In genomic region chr15:78531901-78532469, GRCm38 (mm10) we compare ENCODE assay signal across 8 mouse cellular contexts. TPM values are rescaled to one million over a fixed set of nuclear protein-coding genes. Genes with fewer than 3 reads are reported as not detected.
DNase-seq lines count a peak whose midpoint lies in the region; ATAC-seq and TF ChIP-seq lines count a peak whose summit lies in the region.

No protein-coding gene starts in this region.

- H3K4me3 ChIP-seq in cortical plate, adult 2 months (ENCODE audit: insufficient read depth, low read length) = peak overlapping the region; percentile 3; the same call in 1 of the 2 replicates
- H3K4me3 ChIP-seq in megakaryocyte, embryonic 14.5 days (replicated peaks) = peak overlapping the region; percentile 89

- peaks cover 7% of the 10 kb centered on the region for H3K36me3 ChIP-seq in megakaryocyte, embryonic 14.5 days (replicated peaks; ENCODE audit: low read length)

- peak overlapping the region; percentile 5; the same call in 1 of the 2 replicates for H3K27ac ChIP-seq in cortical plate, adult 2 months (ENCODE audit: insufficient read depth, low read length)

- ATAC-seq in activated CD4-positive, CD25-positive, alpha-beta regulatory T cell, adult 4 months = peak; percentile 73

- H3K4me1 ChIP-seq in cortical plate, adult 2 months (ENCODE audit: control insufficient read depth, insufficient read depth, low read length) = peaks cover 4% of the 10 kb centered on the region
- H3K4me1 ChIP-seq in megakaryocyte, embryonic 14.5 days = peaks cover 61% of the 10 kb centered on the region

- no peak for TF ChIP-seq POLR2A in cortical plate, adult 2 months (IDR thresholded peaks at IDR 0.05; ENCODE audit: extremely low read depth, insufficient read depth, low read length)

- TF ChIP-seq CTCF in cortical plate, adult 2 months (IDR thresholded peaks at IDR 0.05; ENCODE audit: extremely low read depth, insufficient read depth, low read length) = peak; percentile 96

- DNase-seq in gastrocnemius, adult 8-10 months (ENCODE audit: low spot score in 2 of 2) = peak; percentile 97
- peak; percentile 98 for DNase-seq in hindlimb bud, embryonic 11.5 days (ENCODE audit: extremely low spot score, low read depth, low spot score)
- DNase-seq in left cerebral cortex, adult 8-10 months (ENCODE audit: low spot score in 2 of 2) = peak; percentile 98 to 99
- peak; percentile 99 for DNase-seq in right cerebral cortex, postnatal 10 days (ENCODE audit: low spot score in 2 of 2)
- peak; percentile 99 for DNase-seq in urinary bladder, postnatal 25 days (ENCODE audit: low spot score)

- H3K27me3 ChIP-seq in megakaryocyte, embryonic 14.5 days (replicated peaks) = peaks cover 35% of the 10 kb centered on the region

- no peaks in the 10 kb centered on the region for H3K9me3 ChIP-seq in megakaryocyte, embryonic 14.5 days

RNA-seq across cellular contexts. Expression of gene C1qtnf6, which starts 0.8 kb away (rescaled TPM):
- 10 to 100 TPM; 15.5 to 15.9 TPM for polyA plus RNA-seq in activated CD4-positive, CD25-positive, alpha-beta regulatory T cell, adult 4 months (2017; shearing (Covaris generic))
- polyA plus RNA-seq in cortical plate, adult 2 months (2012; rRNA removed) = 3.6 and 3.9 TPM in 2 replicates
- 1 to 10 TPM in 3 of 4 experiments, under 1 TPM in 1; 0.82 to 2.9 (median 1.6) TPM for total RNA-seq in gastrocnemius, adult 8-10 months (2022)
- 1 to 10 TPM; 1.7 to 4.0 (median 2.0) TPM for total RNA-seq in left cerebral cortex, adult 8-10 months (2022)
- 22.8 and 31.2 TPM in 2 replicates for polyA plus RNA-seq in megakaryocyte, embryonic 14.5 days (2012; ENCODE audit: insufficient read depth, low replicate concordance)

RNA-seq across cellular contexts. Expression of gene Sstr3, which starts 12.5 kb away (rescaled TPM):
- not detected for polyA plus RNA-seq in activated CD4-positive, CD25-positive, alpha-beta regulatory T cell, adult 4 months (2017; shearing (Covaris generic))
- polyA plus RNA-seq in cortical plate, adult 2 months (2012; rRNA removed) = 13.8 and 20.9 TPM in 2 replicates
- not detected for total RNA-seq in gastrocnemius, adult 8-10 months (2022)
- total RNA-seq in left cerebral cortex, adult 8-10 months (2022) = 10 to 100 TPM; 16.2 to 23.4 (median 18.3) TPM
- not detected in 2 replicates for polyA plus RNA-seq in megakaryocyte, embryonic 14.5 days (2012; ENCODE audit: insufficient read depth, low replicate concordance)

RNA-seq across cellular contexts. Expression of gene Il2rb, which starts 36.9 kb away (rescaled TPM):
- polyA plus RNA-seq in activated CD4-positive, CD25-positive, alpha-beta regulatory T cell, adult 4 months (2017; shearing (Covaris generic)) = 100 to 1,000 TPM; 489 to 584 TPM
- 0.11 and 0.29 TPM in 2 replicates for polyA plus RNA-seq in cortical plate, adult 2 months (2012; rRNA removed)
- total RNA-seq in gastrocnemius, adult 8-10 months (2022) = not detected
- total RNA-seq in left cerebral cortex, adult 8-10 months (2022) = under 1 TPM; 0.26 to 0.94 (median 0.42) TPM
- polyA plus RNA-seq in megakaryocyte, embryonic 14.5 days (2012; ENCODE audit: insufficient read depth, low replicate concordance) = not detected in 2 replicates

RNA-seq across cellular contexts. Expression of gene Rac2, which starts 40.6 kb away (rescaled TPM):
- 1,000 to 10,000 TPM; 3,019 to 4,069 TPM for polyA plus RNA-seq in activated CD4-positive, CD25-positive, alpha-beta regulatory T cell, adult 4 months (2017; shearing (Covaris generic))
- polyA plus RNA-seq in cortical plate, adult 2 months (2012; rRNA removed) = 6.0 and 7.2 TPM in 2 replicates
- total RNA-seq in gastrocnemius, adult 8-10 months (2022) = 1 to 10 TPM in 2 of 4 experiments, not detected in 2; 1.1 to 1.3 TPM
- 1 to 10 TPM; 1.3 to 8.2 (median 4.9) TPM for total RNA-seq in left cerebral cortex, adult 8-10 months (2022)
- polyA plus RNA-seq in megakaryocyte, embryonic 14.5 days (2012; ENCODE audit: insufficient read depth, low replicate concordance) = 860 and 3,464 TPM in 2 replicates

Comparison
In these comparisons a context has a peak if more than half of its experiments do, and no peak if none do; other contexts are left out.
1. Peak in every context shown above with its lines: DNase-seq, ATAC-seq, H3K4me3 ChIP-seq and H3K27ac ChIP-seq.
2. RNA of gene Sstr3, which starts 12.5 kb away (polyA plus RNA-seq): 13.8 to 20.9 TPM in cortical plate, adult 2 months; not detected in activated CD4-positive, CD25-positive, alpha-beta regulatory T cell, adult 4 months and not detected in megakaryocyte, embryonic 14.5 days; every median in the first group is over 10 times any median in the second.
3. RNA of gene Il2rb, which starts 36.9 kb away (polyA plus RNA-seq): 489 to 584 TPM in activated CD4-positive, CD25-positive, alpha-beta regulatory T cell, adult 4 months; 0.11 to 0.29 TPM in cortical plate, adult 2 months and not detected in megakaryocyte, embryonic 14.5 days; every median in the first group is over 100 times any median in the second.